Mouse (Mus musculus) midbrain, embryonic 10.5 days (tissue): ENCODE data around the gene Samd5. TPM values are rescaled to one million over a fixed set of nuclear protein-coding genes. Genes with fewer than 3 reads are reported as not detected.

Experiments used
- DNase-seq: peaks from one replicate; pipeline ENCODE4 v3.0.0-alpha.2; 2017; ENCODE audit warnings: low spot score
- H3K27ac ChIP-seq: fragments of 300-500 bp; sonication (generic); replicated peaks from 2 replicates; pipeline ENCODE4 v1.5.1; 2016; ENCODE audit warnings: mild to moderate bottlenecking
- H3K27me3 ChIP-seq: fragments of 300-500 bp; sonication (generic); 2 replicates; pipeline ENCODE4 v1.6.1; 2016; ENCODE audit warnings: low read depth, mild to moderate bottlenecking; ENCODE audit not compliant: poor library complexity, severe bottlenecking
- H3K36me3 ChIP-seq: fragments of 300-500 bp; sonication (generic); 2 replicates; pipeline ENCODE4 v1.6.1; 2016; ENCODE audit warnings: mild to moderate bottlenecking, moderate library complexity
- H3K4me1 ChIP-seq: fragments of 300-500 bp; sonication (generic); 2 replicates; pipeline ENCODE4 v1.6.1; 2016
- H3K4me3 ChIP-seq: fragments of 300-500 bp; sonication (generic); 2 replicates; pipeline ENCODE4 v1.5.1; 2016; ENCODE audit warnings: mild to moderate bottlenecking, moderate library complexity
- H3K9me3 ChIP-seq: fragments of 300-500 bp; sonication (generic); replicated peaks from 2 replicates; pipeline ENCODE4 v1.6.1; 2016; ENCODE audit warnings: mild to moderate bottlenecking
- WGBS: fragments of 180-500 bp; shearing (Covaris S2); methylation state at CpG from one replicate; pipeline ENCODE4 v1.1.7; 2016; 5-methylcytosine and 5-hydroxymethylcytosine counted together
- polyA plus RNA-seq: library from polyadenylated mRNA; unstranded; fragments of >200 nt; fragmentation: Nextera tagmentation; extraction: Ambion mirVana; gene quantifications from 2 replicates; pipeline ENCODE4 v1.2.1, GENCODE M21; 2016

Gene Samd5
- polyA plus RNA-seq, 1 experiment from 2014 or later: 6.0 TPM

DNA sequence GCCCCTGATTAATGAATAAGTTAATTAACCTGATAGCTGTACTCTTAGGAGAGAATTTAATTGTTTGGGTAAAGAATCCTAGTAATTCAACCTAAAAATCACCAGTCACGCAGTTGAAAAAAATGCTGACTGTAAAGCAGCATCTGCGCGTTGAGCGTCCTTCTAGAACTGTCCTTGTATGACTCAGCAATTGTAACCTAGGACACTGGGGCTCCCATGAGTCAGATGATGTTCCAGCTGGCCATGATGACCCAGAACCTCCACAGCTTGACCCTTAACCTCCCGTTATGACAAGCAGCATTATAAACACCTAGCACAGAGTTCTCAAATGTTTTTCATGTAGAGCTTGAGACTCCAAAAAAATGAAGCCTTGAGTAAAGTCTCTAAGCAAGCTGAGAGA, 78.8 kb downstream of the Samd5 start:
- DNase-seq: no peak
- Histone ChIP-seq H3K27me3 (no peaks in the 10 kb centered on the region), H3K27ac (no peak overlapping the region), H3K4me3 (no peak overlapping the region), H3K36me3 (no peaks in the 10 kb centered on the region), H3K4me1 (0 out of 2 replicates have a peak, but pooled peaks cover 6% of the 10 kb centered on the region), H3K9me3 (no peaks in the 10 kb centered on the region)
- 92% methylated on average over 5 of the region's 5 CpGs for WGBS

DNA sequence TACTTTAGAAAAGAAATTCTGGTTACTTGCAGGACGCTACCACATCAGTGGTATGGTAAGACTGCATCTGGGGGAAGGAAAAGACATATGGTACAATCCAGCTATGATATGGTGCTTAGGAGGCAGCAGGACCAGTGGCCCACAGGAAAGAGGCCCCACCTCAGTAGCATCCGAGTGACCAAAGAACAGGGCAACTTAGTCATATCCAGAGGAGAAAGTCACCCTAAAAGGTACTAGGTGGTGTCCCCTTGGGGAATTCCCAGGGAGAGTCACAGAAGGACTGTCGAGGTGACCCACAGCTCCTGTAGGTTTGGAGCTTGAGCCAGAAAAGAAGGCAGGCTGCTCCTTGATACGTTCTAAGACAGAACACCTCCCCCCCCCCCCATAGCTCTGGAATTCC, 80.3 kb downstream of the Samd5 start:
- DNase-seq: no peak
- Histone ChIP-seq H3K27ac (no peak overlapping the region), H3K27me3 (no peaks in the 10 kb centered on the region), H3K4me3 (no peak overlapping the region), H3K4me1 (0 out of 2 replicates have a peak, but pooled peaks cover 6% of the 10 kb centered on the region), H3K9me3 (no peaks in the 10 kb centered on the region), H3K36me3 (no peaks in the 10 kb centered on the region)
- 88% methylated on average over 4 of the region's 4 CpGs for WGBS

DNA sequence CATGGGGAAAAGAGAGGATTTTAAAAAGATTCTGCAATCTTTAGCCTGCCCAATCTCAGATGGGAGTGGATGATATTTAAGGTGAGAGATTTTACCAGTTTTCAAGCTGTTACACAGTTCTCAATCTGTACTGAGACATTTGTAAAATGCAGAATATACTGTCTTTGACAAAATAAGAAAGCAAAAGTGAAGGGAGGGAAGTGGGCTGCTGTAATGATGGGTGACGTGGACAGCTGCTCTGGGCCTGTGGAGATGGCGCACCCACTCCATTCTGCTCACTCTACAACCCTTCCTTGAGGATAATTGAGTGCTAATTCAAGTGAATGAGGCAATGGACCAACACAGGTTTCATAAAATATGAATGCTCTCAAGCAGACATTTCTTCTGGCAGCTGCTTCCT, 84.4 kb downstream of the Samd5 start:
- H3K4me1 ChIP-seq: 0 out of 2 replicates have a peak, but pooled peaks cover 2% of the 10 kb centered on the region
- DNase-seq: no peak
- H3K36me3 ChIP-seq: no peaks in the 10 kb centered on the region
- no peaks in the 10 kb centered on the region for H3K9me3 ChIP-seq
- no peak overlapping the region for H3K27ac ChIP-seq
- no peaks in the 10 kb centered on the region for H3K27me3 ChIP-seq
- WGBS: 87% methylated on average over 2 of the region's 2 CpGs
- H3K4me3 ChIP-seq: no peak overlapping the region

DNA sequence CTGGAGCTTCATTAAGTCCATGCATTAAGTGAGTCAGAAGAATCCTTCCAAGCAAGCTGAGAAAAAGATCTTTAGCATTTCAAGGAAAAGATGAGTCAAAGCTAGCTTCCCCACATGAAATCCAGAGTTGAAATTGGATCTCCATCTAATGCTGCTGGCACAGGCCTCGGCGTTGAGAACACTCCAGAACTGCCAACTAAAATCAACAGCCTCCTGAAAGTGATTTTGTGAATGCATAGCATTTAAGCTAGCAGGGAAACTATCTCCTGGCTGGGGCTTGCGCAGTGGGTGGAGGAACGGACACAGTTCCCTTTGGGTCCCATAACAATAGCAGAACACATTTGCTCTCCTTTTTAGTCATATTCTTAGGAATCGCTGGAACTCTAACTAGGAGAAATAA, 88.7 kb downstream of the Samd5 start:
- H3K4me1 ChIP-seq: 0 out of 2 replicates have a peak, but pooled peaks cover 2% of the 10 kb centered on the region
- no peaks in the 10 kb centered on the region for H3K27me3 ChIP-seq
- H3K9me3 ChIP-seq: no peaks in the 10 kb centered on the region
- WGBS: 84% methylated on average over 5 of the region's 5 CpGs
- DNase-seq: no peak
- no peak overlapping the region for H3K4me3 ChIP-seq
- H3K36me3 ChIP-seq: no peaks in the 10 kb centered on the region
- no peak overlapping the region for H3K27ac ChIP-seq

DNA sequence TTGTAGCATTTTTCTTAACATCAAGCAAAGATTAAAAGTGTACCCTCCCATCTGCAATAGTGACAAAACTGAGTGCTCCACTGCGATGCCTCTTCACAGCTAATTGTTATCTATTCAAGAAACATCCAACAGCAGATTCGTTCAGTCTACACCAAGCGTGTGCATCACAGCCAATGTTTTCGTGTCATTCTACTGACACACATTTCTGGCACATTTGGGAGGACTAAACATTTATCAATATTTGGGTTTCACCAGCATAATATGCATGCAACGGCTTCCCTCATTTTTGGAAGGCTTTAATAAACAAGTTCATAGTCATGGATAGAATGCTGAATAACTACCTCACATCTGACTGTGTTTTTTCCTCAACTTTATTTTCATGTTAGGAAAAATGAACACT, 95.6 kb downstream of the Samd5 start:
- Histone ChIP-seq H3K27ac (no peak overlapping the region), H3K36me3 (no peaks in the 10 kb centered on the region), H3K4me1 (0 out of 2 replicates have a peak, but pooled peaks cover 3% of the 10 kb centered on the region), H3K27me3 (no peaks in the 10 kb centered on the region), H3K9me3 (no peaks in the 10 kb centered on the region), H3K4me3 (no peak overlapping the region)
- 92% methylated on average over 5 of the region's 5 CpGs for WGBS
- no peak for DNase-seq

DNA sequence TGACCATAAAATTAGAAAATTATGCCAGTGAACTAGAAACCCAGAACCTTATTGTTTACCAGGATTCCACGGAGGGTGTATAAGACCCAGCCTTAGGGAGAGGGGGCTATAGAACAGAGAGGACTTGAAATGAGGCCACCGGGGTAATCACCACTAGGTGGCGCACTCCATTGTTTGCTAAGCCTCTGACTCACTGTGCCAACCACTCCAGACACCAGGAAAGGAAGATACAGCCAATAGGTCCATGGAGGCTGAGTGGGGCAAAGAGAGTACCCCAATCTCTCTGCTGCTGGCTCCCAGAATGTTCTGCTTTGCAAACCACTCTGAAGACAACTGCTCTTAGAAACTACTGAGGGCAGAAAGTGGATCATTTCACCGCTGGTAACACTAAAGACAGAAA, 99.4 kb downstream of the Samd5 start:
- Histone ChIP-seq H3K36me3 (no peaks in the 10 kb centered on the region), H3K27ac (no peak overlapping the region), H3K4me1 (peaks cover 9% of the 10 kb centered on the region; the same call in 1 of the 2 replicates), H3K9me3 (no peaks in the 10 kb centered on the region), H3K27me3 (no peaks in the 10 kb centered on the region), H3K4me3 (no peak overlapping the region)
- DNase-seq: peak; percentile 65
- WGBS: 34% methylated on average over 4 of the region's 4 CpGs

DNA sequence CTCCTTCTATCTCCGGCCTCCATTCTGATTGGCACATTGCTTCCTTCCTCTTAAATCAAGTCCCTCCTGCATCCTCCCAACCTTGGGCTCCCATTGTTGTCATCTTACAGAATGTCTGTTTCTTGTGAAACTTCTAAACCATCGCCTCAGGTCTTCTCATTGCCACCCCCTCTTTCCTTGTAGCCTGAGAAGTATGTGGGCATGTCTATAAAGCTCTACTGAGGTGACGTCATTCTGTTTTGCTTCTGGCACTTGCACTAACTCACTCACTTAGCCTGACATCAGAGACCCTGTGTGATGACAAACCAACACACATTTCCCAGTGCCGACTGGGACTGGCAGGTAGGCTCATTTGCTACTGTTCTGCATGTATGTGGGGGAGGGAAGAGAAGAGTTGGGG, 100.9 kb downstream of the Samd5 start:
- no peak for DNase-seq
- no peak overlapping the region for H3K27ac ChIP-seq
- no peaks in the 10 kb centered on the region for H3K27me3 ChIP-seq
- H3K4me3 ChIP-seq: no peak overlapping the region
- WGBS: 84% methylated on average over 4 of the region's 4 CpGs
- H3K9me3 ChIP-seq: no peaks in the 10 kb centered on the region
- no peaks in the 10 kb centered on the region for H3K36me3 ChIP-seq
- peaks cover 19% of the 10 kb centered on the region for H3K4me1 ChIP-seq

Other genes with a start within 250 kb of the Samd5 start
- gene Stxbp5, start 225.9 kb upstream of the Samd5 start, polyA plus RNA-seq: 3.1 and 4.0 TPM in 2 replicates